Mouse (Mus musculus) adrenal gland, adult 8-10 months (tissue): ENCODE results near the gene Dgat2. TPM values are rescaled to one million over a fixed set of nuclear protein-coding genes. Genes with fewer than 3 reads are reported as not detected.

ENCODE experiments used
- DNase-seq: peaks from one replicate; pipeline ENCODE4 v3.0.0; 2022
- total RNA-seq, 4 experiments: library from RNA; stranded (reverse); gene quantifications; 2 replicates each; pipeline ENCODE4 v1.2.4; 2022

The Dgat2 gene
- total RNA-seq, 4 experiments from 2014 or later = 138 to 436 (median 316) TPM

DNA sequence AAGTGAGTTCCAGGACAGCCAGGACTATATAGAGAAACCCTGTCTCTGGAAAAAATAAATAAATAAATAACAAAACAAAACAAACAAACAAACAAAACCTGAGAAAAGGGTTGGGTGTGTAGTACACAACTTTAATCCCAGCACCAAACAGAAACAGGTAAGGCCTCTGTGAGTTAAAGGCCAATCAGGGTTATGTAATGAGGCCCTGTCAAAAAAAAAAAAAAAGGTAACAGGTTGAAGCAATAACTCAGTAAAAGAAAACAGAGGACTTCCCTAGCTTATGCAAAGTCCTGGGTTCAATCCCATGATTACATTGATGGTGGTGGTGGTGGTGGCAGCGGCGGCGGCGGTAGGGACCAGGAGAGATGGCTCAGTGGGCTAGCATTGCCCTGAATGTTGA is 45.0 kb downstream of the Dgat2 start:
- DNase-seq = no peak

DNA sequence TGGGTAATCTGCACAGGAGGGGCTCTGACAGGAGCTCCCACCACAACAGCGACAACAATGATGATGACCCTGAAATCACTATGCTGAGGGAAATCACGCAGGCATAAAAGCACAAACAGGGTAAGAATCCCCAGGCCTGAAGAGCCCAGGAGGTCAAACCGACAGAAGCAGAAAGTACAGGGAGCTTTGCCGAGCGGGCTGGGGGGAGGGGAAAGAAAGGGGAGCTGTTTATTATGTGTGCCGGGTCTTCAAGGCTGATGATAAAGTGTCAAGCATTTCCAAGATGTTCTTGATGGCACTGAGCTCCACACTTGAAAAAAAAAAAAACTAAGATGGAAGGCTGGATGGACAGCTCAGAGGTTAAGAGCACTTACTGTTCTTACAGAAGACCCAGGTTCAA is 45.7 kb downstream of the Dgat2 start:
- no peak for DNase-seq

DNA sequence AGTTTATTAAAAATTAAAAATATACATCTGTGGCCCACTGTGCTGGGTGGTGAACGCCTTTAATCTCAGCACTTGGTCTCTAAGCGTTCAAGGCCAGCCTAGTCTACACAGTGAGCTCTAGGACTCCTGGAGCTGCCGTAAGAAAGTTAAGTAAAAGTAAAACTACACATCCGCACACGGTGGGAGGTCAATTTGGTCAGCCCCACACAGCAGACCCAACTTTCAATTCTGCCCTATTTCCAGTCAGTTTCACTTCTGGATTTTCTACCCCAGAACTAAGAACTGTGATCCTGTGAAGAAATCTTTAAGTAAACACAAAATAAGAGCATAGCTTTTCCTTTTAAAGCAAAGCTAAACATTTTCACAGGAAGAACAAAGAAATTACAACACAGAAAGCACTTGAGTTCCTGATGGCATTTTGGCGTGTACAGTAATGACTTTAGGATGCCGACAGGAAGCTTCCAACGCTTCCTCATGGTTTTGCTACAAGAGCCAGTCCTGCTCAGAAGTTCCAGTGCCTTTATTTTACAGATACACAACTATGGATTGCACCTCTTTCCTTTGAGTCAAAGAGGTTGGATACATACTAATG is 48.6 kb downstream of the Dgat2 start:
- no peak for DNase-seq

DNA sequence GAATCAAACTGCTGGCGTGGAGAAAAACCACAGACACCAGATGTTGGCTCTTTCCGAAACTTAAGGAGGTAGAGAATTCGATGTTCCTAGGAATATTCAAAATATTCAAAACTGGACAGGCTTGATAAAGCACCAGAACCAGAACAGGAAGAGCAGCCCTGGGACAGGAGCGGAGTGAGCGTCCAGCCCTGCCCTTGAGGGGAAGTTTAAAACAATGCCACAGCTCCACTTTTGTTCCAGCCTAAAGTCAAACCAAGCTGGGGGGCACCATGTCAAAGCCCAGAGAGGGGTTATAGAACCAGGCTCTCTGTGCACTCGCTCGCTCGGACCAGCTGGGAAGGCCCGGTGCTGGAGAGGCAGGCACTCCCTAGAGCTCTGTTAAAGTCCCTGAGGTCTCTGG is 49.9 kb downstream of the Dgat2 start:
- DNase-seq = no peak

DNA sequence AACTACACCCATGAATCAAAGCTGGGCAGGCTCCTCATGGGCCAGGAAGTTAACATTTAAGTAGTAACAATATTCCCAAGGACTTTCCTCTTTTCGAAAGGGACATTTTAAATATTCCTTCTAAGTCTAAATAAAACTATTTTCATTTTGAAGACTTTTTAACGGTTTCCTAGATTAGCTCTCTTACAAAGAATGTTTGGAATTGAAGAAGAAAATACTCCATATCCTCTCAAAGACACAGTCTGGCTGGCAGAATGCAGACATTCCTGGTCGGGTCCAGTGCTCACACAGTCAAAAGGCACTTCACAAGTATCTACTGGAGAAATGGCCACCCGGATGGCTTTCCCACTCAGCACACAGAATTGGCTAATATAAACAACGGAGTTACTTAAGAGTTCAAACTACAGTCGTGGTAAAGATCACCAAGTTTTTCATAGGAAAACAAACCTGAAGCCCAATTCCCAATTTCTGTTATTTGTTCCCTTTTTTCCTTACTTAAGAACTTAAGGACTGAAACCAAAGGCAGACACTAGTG is 50.6 kb downstream of the Dgat2 start:
- no peak for DNase-seq

DNA sequence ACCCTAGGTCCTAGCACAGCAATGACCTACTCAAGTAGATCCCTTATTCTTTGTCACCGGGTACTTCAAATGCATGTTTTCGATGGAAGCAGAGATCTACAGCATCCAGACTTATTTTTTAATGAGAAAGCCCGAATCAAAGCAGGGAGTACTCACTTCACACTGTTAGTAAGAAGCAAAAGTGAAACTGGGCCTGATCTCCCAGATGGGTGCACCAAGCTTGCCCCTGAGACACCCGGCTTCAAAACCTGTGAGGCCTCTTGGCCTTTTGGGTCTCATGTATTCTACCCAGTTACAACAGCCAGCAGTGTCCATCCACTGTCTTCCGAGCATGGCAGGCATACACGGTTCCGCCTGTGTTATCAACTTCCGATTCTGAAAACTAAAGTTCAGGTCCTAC is 53.6 kb downstream of the Dgat2 start:
- DNase-seq = no peak

DNA sequence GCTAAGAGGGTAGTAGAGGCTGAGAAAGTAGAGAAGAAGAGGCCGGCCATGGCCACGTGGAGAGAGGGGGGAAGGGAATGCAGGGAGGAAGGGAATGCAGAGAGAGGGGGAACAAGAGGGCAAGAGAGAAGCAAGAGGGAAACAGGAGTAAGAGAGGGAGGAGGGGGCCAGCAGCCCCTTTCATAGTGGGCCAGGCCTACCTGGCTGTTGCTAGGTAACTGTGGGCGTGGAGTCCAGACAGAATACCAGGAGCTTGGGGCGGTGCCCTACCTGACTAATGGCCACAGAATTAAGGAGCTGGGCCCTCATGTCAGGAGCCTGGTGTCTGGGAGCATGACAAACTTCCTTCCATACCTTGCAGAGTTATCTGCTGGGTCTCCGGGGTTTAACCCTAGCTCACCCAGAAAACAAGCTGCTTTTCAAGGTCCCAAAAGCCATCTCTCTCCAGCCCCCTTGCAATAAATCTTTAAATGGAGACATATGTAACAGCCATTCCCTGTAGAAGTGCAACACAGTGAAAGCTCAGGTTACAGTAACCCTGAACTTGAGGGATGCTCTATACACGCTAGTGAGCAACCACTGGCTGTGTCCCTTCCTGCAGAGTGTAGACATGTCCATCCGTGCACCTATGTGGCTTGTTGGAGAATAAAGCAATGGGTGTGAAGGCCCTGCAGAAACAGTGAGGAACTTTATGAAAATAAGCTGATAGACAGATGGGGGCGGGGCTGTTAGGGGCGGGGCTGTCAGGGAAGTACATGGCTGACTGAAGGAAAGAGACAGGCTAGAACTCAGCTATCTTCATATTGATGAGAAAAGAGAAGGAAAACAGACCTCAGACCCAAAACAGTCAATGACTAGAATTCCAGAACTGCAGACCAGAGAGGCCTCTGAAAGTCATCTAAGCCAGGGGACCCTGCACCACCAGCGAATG is 54.2 kb downstream of the Dgat2 start:
- DNase-seq = no peak

DNA sequence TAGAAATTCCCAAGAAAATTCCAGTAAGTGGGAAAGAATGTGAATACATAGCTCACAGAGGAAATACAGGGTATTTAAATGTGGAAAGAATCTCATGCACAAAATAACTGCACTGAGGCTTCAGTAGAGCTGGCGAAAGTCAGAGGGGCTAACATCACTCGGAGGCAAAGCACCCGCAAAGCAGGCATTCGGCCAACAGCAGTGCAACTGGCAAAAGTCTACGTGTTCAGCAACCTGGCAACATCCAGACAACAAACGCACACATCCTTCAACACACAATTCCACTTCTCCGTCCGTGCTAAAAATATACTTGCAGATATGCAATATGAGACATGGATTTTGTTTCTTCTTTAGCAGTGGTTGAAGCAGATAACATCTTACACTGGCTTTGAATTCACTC is 56.5 kb downstream of the Dgat2 start:
- no peak for DNase-seq

DNA sequence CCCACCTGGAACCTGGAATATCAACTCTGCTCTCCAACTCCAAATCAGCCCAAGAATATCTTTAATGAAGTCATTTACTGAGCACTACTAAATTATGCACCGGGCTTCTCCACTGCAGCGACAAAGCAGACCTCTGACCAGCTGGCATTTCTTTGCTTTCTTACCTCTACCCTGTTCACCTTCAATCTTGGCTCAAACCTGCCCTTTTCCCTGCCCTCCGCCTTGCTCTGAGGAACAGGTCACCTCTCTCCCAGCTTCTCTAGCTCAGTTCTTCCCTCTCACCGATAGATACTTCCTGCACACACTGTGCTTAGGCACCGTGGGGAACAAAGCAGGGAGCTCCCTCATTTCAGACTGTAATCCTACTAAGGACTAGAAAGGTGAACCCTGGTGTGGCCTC is 59.9 kb downstream of the Dgat2 start:
- no peak for DNase-seq

DNA sequence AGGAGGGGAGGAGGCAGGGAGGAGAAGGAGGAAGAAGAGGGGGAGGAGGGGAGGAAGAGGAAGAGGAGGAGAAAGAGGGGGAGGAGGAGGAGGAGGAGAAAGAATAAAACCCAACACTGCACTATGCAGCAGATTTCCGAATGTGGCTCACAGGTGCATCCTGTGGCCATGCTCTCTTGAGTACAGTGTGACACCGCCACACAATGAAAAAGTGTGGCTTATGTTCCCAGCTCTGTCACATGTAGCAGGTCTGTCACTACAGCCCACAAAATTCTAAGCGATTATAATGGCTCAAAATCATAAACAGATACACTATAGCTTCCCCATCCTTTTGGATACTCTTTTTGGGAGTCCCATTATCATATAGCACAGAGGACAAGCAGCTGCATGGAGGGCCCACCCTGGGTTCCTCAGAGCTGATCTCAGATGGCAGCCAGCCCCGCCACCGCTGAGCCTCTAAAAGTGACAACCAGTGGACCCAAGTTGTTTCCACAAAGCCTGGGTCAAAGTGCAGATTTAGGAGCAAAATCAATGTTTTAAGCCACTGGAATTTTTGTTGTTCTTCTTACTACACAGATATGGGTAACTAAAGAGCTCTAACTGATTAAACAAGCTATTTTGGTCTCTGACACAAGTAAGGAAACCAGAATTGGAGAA is 61.5 kb downstream of the Dgat2 start:
- no peak for DNase-seq

DNA sequence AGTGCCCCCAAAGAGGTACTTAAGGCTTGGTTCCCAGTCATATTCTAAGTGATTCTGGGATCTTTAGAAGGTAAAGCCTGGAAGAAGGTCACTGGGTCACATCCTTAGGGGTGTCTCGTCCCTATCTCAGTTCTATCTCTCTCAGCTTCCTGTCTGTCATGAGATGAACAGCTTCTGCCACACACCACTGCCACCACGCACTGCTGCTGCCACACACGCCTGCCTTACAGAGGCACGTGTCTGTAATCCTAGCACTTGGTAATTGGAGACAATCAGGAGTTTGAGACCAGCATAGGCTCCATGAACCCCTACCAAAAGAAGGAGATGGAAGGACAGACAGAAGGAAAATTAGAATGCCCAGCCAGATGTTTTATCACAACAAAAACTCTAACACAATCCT is 62.4 kb downstream of the Dgat2 start:
- no peak for DNase-seq

DNA sequence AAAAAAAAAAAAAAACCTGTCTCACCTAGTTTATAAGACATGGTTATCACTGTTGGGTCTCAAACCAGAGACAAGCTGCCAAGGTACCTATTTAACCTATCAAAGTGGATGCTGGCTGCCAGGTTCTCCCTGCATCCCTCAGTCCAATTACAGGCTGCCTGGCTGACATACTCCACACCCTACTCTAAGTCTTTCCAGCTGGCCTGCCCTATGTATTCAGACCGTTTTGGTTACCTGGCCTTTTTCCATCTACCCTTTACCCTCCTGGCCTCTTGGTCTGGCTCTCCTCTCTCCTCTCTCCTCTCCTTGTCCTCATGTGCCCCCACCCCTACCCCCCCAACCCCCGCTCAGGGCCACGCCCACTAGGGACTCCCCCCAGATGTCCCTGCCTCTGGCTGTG is 65.7 kb downstream of the Dgat2 start:
- DNase-seq = no peak

DNA sequence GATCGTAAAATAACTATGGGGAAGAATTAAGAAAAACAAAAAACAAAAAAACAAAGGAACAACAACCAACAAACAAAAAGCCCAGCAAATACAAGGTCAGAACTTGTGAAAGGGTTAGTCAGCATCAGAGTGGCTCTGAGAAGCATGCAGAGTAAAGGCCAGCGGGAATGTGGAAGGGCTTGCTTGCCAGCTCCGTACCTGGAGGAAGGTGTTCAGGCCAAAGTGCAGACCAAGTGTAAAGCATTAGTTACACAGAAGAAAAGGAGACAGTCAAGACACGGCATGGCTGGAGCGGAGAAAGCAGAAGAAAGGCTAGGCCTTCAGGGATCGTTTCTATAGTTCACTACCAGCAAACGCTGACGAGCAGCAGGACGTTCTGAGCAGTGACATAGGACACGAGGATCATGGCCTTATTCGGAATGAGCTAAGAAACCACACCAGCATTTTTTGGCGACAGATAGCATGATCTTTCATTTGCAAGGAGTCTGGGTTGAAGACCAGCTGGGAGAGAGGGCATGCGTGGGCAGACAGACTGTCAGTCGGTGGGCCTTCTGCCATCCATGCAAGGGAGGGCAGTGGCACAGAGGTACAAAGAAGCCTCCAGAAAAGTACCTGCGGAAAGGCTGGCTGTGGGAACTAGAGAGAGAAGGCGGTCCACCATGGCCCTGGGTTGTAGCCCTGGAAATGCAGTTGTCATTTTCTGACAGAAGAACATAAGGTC is 68.4 kb downstream of the Dgat2 start:
- DNase-seq = no peak

DNA sequence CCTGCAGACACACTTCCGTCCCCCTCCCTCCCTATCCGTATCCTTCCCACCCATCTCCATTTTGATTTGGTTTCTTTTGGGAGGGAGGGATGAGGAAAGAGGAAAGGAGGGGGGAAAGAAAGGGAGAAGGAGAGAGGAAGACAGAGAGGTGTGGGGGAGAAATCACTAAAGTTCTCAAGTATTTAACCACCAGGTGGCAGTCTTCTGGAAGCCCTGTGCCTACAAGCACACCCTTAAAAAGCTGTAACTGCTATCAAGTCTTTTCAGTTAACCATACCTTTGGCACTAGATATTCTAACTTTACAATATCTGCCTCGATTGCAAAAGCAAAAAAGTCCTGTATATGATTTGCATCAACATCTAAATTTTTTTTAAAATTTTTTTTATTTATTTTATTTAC is 75.0 kb downstream of the Dgat2 start:
- no peak for DNase-seq

DNA sequence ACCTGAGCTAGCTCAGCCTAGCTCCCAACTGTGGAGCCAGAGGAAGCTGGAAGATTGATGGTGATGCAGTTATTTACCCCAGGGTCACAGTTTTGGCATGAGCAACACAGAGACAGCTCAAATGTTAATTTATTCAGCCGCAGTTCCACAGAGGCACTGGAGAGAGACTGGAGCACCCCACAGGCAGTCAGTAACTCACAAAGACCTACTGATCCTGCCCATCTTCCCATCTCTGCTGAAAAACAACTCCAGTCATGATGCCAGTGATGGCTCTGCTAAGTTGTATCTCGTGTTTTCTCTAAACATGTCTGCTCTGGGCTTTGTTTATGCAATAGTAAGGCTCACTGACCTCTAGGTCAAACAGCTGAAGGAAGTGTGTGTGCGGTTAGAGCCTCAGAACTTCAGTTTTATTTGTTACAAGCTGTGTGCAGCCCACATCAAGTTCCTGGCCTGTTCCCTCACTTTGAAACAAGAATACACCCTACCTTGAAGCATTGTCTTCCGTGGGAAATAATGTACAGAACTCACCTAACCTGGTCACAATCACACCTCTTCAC is 75.7 kb downstream of the Dgat2 start:
- no peak for DNase-seq

Other genes with a start within 250 kb of the Dgat2 start
- gene Uvrag, start 41.6 kb downstream of the Dgat2 start, total RNA-seq = 10 to 100 TPM; 32.5 to 46.9 (median 40.3) TPM
- gene Mogat2, start 55.9 kb upstream of the Dgat2 start, total RNA-seq = 1 to 10 TPM in 1 of 4 experiments, under 1 TPM in 3; 0.25 to 1.5 (median 0.51) TPM
- 10 to 100 TPM in 3 of 4 experiments, 1 to 10 TPM in 1; 8.6 to 14.1 (median 12.4) TPM for gene Map6, start 84.7 kb upstream of the Dgat2 start, total RNA-seq
- gene Serpinh1, start 170.5 kb upstream of the Dgat2 start, total RNA-seq = 100 to 1,000 TPM; 127 to 266 (median 171) TPM
- gene Gdpd5, start 198.7 kb upstream of the Dgat2 start, total RNA-seq = 10 to 100 TPM in 3 of 4 experiments, 1 to 10 TPM in 1; 9.2 to 16.4 (median 13.9) TPM